Mouse (Mus musculus) embryonic facial prominence, embryonic 11.5 days (tissue): Measurements from ENCODE around the gene Prss16. TPM values are rescaled to one million over a fixed set of nuclear protein-coding genes. Genes with fewer than 3 reads are reported as not detected.
A peak's percentile ranks its signal among the peaks of the same experiment; 100 is the strongest.

Experiments
- ATAC-seq: fragments of 200-750 bp; cut with Nextera tagmentation; replicated peaks from 2 replicates; pipeline ENCODE4 v1.8.0; 2017; ENCODE audit warnings: low read depth; ENCODE audit not compliant: insufficient number of reproducible peaks, low FRiP score, low TSS enrichment
- DNase-seq: peaks from one replicate; pipeline ENCODE4 v3.0.0-alpha.2; 2015; ENCODE audit warnings: low spot score
- H3K27ac ChIP-seq: fragments of 300-500 bp; sonication (generic); replicated peaks from 2 replicates; pipeline ENCODE4 v1.5.1; 2014; ENCODE audit warnings: mild to moderate bottlenecking, low read depth, low read length, control low read depth
- H3K27me3 ChIP-seq: fragments of 300-500 bp; sonication (generic); 2 replicates; pipeline ENCODE4 v1.6.1; 2014; ENCODE audit warnings: mild to moderate bottlenecking, low read length, moderate library complexity, mixed read lengths; ENCODE audit not compliant: control insufficient read depth, insufficient read depth
- H3K36me3 ChIP-seq: fragments of 300-500 bp; sonication (generic); replicated peaks from 2 replicates; pipeline ENCODE4 v1.6.1; 2014; ENCODE audit warnings: low read depth, mild to moderate bottlenecking, low read length, moderate library complexity, mixed read lengths; ENCODE audit not compliant: control insufficient read depth, insufficient read depth
- H3K4me1 ChIP-seq: fragments of 300-500 bp; sonication (generic); 2 replicates; pipeline ENCODE4 v1.6.1; 2014; ENCODE audit warnings: low read length, mixed read lengths; ENCODE audit not compliant: control insufficient read depth, insufficient read depth
- H3K4me2 ChIP-seq: fragments of 300-500 bp; sonication (generic); 2 replicates; pipeline ENCODE4 v1.6.1; 2014; ENCODE audit warnings: low read depth, mild to moderate bottlenecking, control low read depth, low read length, moderate library complexity
- H3K4me3 ChIP-seq: fragments of 300-500 bp; sonication (generic); 2 replicates; pipeline ENCODE4 v1.5.1; 2014; ENCODE audit warnings: low read depth, low read length, control low read depth
- H3K9ac ChIP-seq: fragments of 300-500 bp; sonication (generic); replicated peaks from 2 replicates; pipeline ENCODE4 v1.6.1; 2014; ENCODE audit warnings: mild to moderate bottlenecking, control low read depth, low read length
- H3K9me3 ChIP-seq: fragments of 300-500 bp; sonication (generic); replicated peaks from 2 replicates; pipeline ENCODE4 v1.6.1; 2016; ENCODE audit warnings: mild to moderate bottlenecking, low read length, inconsistent platforms, mixed read lengths; ENCODE audit not compliant: control insufficient read depth
- WGBS: fragments of 180-500 bp; shearing (Covaris S2); extraction: QIAGEN DNeasy Blood & Tissue Kit; methylation state at CpG from one replicate; pipeline ENCODE4 v1.1.7; 2014; 5-methylcytosine and 5-hydroxymethylcytosine counted together
- polyA plus RNA-seq: library from polyadenylated mRNA; unstranded; fragments of >200 nt; fragmentation: Nextera tagmentation; extraction: Ambion mirVana; gene quantifications from 2 replicates; pipeline ENCODE4 v1.2.1, GENCODE M21; 2014

The Prss16 gene
- polyA plus RNA-seq, 1 experiment from 2014 or later = 0.50 TPM

DNA sequence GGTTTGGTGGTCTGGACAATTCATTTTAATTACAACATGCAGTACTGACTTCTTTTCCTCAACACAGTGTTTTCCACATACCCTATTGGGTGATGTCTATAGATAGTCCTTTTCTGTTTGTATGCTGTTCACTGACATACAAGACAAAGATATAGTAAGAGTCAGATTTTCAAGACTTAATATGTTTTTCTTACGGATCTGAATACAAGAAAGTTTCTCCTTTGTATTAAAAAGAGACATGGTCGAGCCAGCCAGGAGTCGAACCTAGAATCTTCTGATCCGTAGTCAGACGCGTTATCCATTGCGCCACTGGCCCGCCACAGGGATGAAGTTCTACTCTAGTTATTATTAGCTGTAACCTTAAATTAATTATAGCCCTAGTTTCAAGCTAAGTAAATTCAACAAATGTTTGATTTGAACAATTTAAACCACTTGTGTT lies 11.4 kb upstream of the Prss16 start:
- peak; percentile 79 for DNase-seq
- peak overlapping the region; percentile 39 for H3K4me2 ChIP-seq
- H3K9ac ChIP-seq = no peak overlapping the region
- WGBS = under 1% methylated on average over 8 of the region's 8 CpGs
- no peaks in the 10 kb centered on the region for H3K4me1 ChIP-seq
- 0 out of 2 replicates have a peak, but pooled peaks cover 2% of the 10 kb centered on the region for H3K27me3 ChIP-seq
- no peaks in the 10 kb centered on the region for H3K36me3 ChIP-seq
- peak; percentile 61; the same call in 1 of the 2 replicates for ATAC-seq
- H3K9me3 ChIP-seq = no peaks in the 10 kb centered on the region
- H3K27ac ChIP-seq = no peak overlapping the region
- H3K4me3 ChIP-seq = peak overlapping the region; percentile 44

DNA sequence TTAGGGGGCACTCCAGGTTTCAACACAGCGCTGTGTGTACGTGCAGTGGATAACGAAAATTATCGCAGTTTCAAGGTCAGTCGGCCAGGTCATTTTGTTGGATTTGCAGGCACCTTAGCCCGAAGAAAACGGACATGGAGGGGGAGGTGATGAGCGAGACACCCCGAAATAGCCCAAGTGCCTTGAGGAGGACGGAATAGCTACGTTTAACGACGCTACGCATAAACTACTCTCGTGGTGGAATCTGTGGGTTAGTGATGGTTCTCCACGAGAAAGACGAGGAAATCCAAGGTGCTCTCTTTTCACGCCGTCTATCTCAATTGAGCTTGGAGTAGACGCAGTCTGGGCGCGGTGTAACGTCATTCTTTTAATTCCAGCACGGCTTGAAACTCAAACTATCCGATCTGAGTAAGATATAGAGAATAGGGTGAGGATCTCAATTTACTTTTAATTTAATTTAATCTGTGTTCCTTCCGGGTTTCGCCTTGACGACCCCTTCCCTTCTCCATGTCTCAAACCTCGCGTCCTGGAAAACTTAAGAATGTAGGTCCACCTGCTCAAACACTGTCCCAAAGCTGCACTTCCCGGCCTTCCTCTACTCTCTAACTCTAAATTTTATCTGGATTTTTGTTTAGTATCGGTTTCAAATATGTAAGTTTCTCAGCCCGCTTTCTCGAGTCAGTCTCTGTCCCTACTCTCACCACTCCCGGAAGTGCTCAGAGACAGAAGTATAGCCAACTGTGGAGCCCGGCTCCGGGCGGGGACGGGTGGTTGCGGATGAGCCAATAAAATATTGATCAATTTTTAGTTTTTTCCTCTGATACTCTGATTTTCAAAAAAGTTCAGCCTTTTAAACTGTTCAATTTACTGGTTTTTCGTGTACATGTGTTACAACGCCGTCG lies 10.6 kb upstream of the Prss16 start:
- no peaks in the 10 kb centered on the region for H3K36me3 ChIP-seq
- H3K9ac ChIP-seq = no peak overlapping the region
- 0 out of 2 replicates have a peak, but pooled peaks cover 2% of the 10 kb centered on the region for H3K27me3 ChIP-seq
- H3K4me2 ChIP-seq = peak overlapping the region; percentile 39
- H3K4me1 ChIP-seq = no peaks in the 10 kb centered on the region
- DNase-seq (peak; percentile 38), ATAC-seq (no peak)
- peak overlapping the region; percentile 44 for H3K4me3 ChIP-seq
- under 1% methylated on average over 44 of the region's 44 CpGs for WGBS
- no peaks in the 10 kb centered on the region for H3K9me3 ChIP-seq
- no peak overlapping the region for H3K27ac ChIP-seq

DNA sequence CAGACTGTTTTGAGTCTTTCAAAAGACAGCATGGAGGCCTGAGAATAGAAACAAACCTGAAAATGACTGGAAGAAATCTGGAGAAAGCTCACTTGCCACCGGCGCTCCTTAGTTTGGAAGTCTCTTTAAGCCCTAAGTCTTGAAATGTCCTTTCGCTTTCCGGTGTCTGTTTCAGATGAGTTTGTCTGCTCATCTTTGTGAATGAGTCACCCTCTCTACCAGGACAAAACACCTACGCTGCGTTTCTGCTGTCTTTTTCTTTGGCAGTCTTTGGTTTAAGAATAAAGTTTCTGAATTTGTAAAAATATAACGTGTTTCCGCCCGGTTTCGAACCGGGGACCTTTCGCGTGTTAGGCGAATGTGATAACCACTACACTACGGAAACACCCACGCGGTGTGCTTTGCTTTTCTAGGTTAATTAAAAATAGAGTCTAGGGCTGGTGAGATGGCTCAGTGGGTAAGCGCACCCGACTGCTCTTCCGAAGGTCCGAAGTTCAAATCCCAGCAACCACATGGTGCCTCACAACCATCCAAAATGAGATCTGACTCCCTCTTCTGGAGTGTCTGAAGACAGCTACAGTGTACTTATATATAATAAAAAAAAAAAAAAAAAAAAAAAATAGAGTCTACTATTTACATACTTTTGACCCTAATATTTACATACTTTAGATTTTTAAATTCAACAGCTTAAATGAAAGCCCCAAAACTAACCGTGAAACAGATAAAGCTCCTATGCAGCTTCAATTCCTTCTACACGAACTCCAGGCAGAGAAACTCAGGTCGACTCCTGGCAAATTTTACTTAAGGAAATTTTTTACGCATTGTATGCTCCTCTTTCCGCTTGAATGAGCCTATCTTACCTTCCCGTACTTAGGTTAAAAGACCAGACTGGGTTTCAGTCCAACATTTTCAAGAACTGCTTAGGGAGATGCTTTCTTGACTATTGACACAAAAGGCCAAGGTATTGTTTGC lies 6.2 kb upstream of the Prss16 start:
- Histone ChIP-seq H3K9me3 (no peaks in the 10 kb centered on the region), H3K9ac (no peak overlapping the region), H3K4me2 (no peak overlapping the region), H3K27ac (no peak overlapping the region), H3K4me1 (no peaks in the 10 kb centered on the region), H3K4me3 (no peak overlapping the region), H3K27me3 (peaks cover 14% of the 10 kb centered on the region), H3K36me3 (no peaks in the 10 kb centered on the region)
- ATAC-seq (no peak), DNase-seq (peak; percentile 86)
- 14% methylated on average over 27 of the region's 27 CpGs for WGBS

DNA sequence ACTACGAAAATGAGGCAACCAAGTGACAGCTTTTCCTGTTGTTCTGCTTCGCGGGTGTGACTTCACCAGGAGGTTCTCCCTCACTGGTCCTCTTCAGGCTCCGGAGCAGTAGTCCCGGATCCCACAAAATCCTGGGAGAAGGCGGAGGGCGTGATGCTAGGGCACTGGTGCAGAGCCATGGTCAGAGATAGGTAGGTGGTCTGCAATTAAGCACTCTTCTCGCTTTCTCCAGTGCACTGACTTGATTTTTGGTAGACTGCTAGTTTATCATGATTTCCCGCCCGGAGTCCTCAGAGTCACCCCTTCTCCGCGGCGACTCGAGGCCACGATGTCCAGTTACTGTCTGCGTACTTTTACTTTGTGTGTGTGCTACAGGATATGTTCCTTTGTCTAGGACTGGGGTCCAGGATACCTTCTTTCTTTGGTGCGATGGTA lies 4.9 kb upstream of the Prss16 start:
- no peak overlapping the region for H3K4me3 ChIP-seq
- WGBS = 16% methylated on average over 17 of the region's 17 CpGs
- H3K36me3 ChIP-seq = no peaks in the 10 kb centered on the region
- H3K9ac ChIP-seq = no peak overlapping the region
- no peak overlapping the region for H3K27ac ChIP-seq
- peaks cover 25% of the 10 kb centered on the region for H3K27me3 ChIP-seq
- ATAC-seq (no peak), DNase-seq (no peak)
- no peaks in the 10 kb centered on the region for H3K9me3 ChIP-seq
- no peak overlapping the region for H3K4me2 ChIP-seq
- H3K4me1 ChIP-seq = no peaks in the 10 kb centered on the region

DNA sequence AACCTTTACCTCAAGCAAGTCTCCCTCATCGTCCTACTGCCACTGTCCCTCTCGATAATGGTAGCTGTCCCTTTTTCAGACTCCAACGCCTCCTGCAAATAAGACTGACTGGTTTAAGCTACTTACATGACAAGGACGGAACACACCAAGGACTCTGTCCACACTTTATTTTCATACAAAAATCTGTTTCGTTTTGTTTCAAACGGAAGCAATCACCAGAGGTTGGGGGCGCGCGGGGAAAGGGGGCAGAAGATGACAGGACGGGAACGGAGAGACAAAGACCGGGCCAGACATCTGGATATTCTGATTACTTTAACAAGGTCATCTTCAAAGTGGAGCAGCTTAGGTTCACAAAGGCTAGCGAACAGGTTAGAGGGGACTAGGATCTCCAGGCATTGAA lies 4.2 kb upstream of the Prss16 start:
- Histone ChIP-seq H3K9me3 (no peaks in the 10 kb centered on the region), H3K36me3 (no peaks in the 10 kb centered on the region), H3K9ac (no peak overlapping the region), H3K4me2 (no peak overlapping the region), H3K27ac (no peak overlapping the region), H3K27me3 (peaks cover 32% of the 10 kb centered on the region), H3K4me3 (no peak overlapping the region), H3K4me1 (no peaks in the 10 kb centered on the region)
- 18% methylated on average over 13 of the region's 13 CpGs for WGBS
- ATAC-seq (no peak), DNase-seq (no peak)

DNA sequence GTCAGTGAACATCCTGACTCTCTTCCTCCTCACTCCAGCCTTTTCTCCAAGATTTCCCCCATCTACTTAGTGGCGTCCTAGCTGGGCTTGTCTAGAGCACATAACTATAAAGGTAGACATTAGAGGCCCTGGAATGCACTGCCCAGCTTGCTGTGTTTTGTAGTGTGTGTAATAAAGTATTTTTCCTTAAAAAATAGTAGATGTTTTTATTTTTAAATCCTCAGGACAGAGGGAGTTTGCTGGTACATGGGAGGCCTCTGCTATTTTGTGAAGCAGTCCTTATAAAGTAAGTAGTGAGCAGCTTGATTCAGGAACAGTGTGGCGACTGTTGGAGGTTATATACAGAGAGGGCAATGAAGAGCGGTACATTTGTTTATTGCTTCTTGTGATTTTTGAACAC lies 835 bp downstream of the Prss16 start:
- H3K27ac ChIP-seq = no peak overlapping the region
- H3K9me3 ChIP-seq = no peaks in the 10 kb centered on the region
- H3K36me3 ChIP-seq = no peaks in the 10 kb centered on the region
- H3K9ac ChIP-seq = no peak overlapping the region
- H3K4me3 ChIP-seq = no peak overlapping the region
- 73% methylated on average over 3 of the region's 3 CpGs for WGBS
- no peak for DNase-seq
- no peak for ATAC-seq
- H3K4me2 ChIP-seq = no peak overlapping the region
- H3K27me3 ChIP-seq = peaks cover 66% of the 10 kb centered on the region
- 0 out of 2 replicates have a peak, but pooled peaks cover 3% of the 10 kb centered on the region for H3K4me1 ChIP-seq

DNA sequence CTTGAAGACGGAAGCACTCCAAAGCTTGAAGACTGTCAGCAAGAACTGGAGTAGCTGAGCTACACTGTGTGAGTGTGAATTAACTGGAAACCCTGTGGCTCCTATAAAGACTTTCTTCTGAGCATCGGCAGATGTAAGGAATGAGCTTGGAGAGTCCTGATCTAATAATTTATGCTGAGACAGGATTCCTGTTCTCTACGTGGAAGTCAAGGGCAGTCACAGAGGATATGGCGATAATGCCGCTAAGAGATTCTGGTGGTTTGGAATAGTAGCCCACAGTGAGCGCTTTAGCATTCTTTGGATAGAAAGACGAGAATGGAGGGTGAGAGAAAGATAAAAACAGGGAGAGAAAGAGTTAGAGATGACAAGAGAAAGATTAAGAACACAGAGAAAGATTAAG lies 1.7 kb downstream of the Prss16 start:
- no peak overlapping the region for H3K27ac ChIP-seq
- no peak overlapping the region for H3K4me2 ChIP-seq
- 0 out of 2 replicates have a peak, but pooled peaks cover 3% of the 10 kb centered on the region for H3K4me1 ChIP-seq
- ATAC-seq (no peak), DNase-seq (no peak)
- no peak overlapping the region for H3K9ac ChIP-seq
- no peaks in the 10 kb centered on the region for H3K9me3 ChIP-seq
- no peaks in the 10 kb centered on the region for H3K36me3 ChIP-seq
- WGBS = 54% methylated on average over 7 of the region's 7 CpGs
- peaks cover 68% of the 10 kb centered on the region for H3K27me3 ChIP-seq
- no peak overlapping the region for H3K4me3 ChIP-seq
